Mouse (Mus musculus): ENCODE results near the gene Nat10. TPM values are rescaled to one million over a fixed set of nuclear protein-coding genes. Genes with fewer than 3 reads are reported as not detected.
A peak's percentile ranks its signal among the peaks of the same experiment; 100 is the strongest.

The Nat10 gene
- polyA plus RNA-seq, 1 experiment from 2014 or later: 13.0 TPM

DNA sequence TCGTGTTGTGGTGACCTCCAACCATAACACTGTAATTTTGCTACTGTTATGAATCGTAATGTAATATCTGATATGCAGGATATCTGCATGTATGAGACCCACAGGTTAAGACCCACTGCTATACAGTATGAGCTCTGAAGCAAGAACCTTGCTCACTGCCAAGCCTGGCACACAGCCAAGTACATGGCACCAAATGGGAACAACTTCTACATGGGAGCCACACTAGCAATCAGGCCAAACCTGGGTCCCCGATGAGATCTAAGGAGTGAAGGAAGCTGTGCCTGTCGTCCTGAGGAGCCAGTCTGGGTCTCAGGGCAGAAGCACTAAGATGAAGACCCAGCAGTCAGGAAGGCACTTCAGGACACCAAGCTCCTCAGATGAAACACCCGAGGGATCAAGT, 15.6 kb downstream of the Nat10 start:
- ATAC-seq (ENCODE audit: insufficient read depth): no peak

DNA sequence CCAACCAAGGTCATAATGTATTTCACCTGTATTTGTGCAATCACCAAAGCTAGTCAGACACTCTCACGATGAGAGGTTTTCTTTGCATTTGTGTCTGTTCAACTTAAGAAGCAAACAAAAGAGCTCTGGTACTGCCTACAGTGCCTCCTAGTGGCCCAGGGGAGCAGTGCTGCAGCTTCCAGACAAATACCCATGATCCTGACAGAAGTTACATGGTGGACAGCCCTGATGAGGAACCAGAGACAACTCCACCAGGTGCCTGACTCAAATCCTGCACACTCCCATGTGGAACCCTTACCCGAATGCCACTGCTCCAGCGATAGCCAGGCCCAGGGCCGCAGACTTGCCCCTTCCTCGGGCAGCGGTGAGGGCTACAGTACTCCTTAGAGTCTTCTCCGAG, 17.1 kb downstream of the Nat10 start:
- peaks cover 62% of the 10 kb centered on the region for H3K36me3 ChIP-seq (replicated peaks)
- ATAC-seq (ENCODE audit: insufficient read depth): no peak
- no peak overlapping the region for H3K27ac ChIP-seq (replicated peaks)

More for the DNA sequence above, 15.6 kb downstream of the Nat10 start:
- Histone ChIP-seq H3K4me1 (replicated peaks) (0 out of 2 replicates have a peak, but pooled peaks cover 3% of the 10 kb centered on the region), H3K9me3 (replicated peaks) (no peaks in the 10 kb centered on the region), H3K36me3 (replicated peaks) (peaks cover 61% of the 10 kb centered on the region), H3K4me2 (no peak overlapping the region), H3K27ac (replicated peaks) (no peak overlapping the region), H3K27me3 (no peaks in the 10 kb centered on the region), H3K9ac (no peak overlapping the region), H3K4me3 (replicated peaks) (no peak overlapping the region)
- 79% methylated on average over 5 of the region's 5 CpGs for WGBS (ENCODE audit: insufficient replicate concordance)

DNA sequence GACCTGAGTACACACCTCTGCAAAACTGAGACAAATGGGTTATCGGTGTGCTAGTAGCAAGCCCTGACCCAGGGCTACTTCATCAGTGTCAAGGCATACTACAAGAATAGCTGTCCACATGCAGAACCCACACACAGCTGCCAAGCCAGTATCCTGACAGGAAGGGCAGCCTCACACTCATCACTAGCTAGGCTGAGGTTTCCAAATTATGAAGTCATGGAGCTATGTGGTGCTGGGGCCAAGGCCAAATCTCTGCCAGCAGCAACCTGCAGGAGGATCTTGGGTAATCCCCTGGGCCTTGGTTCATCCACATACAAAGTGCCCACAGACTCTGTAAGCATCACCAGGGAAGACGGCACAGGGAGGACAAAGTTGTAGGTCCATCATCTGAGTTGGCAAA, 17.5 kb downstream of the Nat10 start:
- no peak overlapping the region for H3K9ac ChIP-seq
- 92% methylated on average over 2 of the region's 2 CpGs for WGBS (ENCODE audit: insufficient replicate concordance)
- H3K9me3 ChIP-seq (replicated peaks): no peaks in the 10 kb centered on the region
- no peak overlapping the region for H3K4me2 ChIP-seq
- H3K4me1 ChIP-seq (replicated peaks): 0 out of 2 replicates have a peak, but pooled peaks cover 3% of the 10 kb centered on the region
- peaks cover 66% of the 10 kb centered on the region for H3K36me3 ChIP-seq (replicated peaks)
- no peak for ATAC-seq (ENCODE audit: insufficient read depth)
- no peaks in the 10 kb centered on the region for H3K27me3 ChIP-seq
- H3K27ac ChIP-seq (replicated peaks): no peak overlapping the region
- H3K4me3 ChIP-seq (replicated peaks): no peak overlapping the region

More for the DNA sequence above, 17.1 kb downstream of the Nat10 start:
- WGBS (ENCODE audit: insufficient replicate concordance): 75% methylated on average over 7 of the region's 7 CpGs
- Histone ChIP-seq H3K9ac (no peak overlapping the region), H3K27me3 (no peaks in the 10 kb centered on the region), H3K4me2 (no peak overlapping the region), H3K9me3 (replicated peaks) (no peaks in the 10 kb centered on the region), H3K4me1 (replicated peaks) (0 out of 2 replicates have a peak, but pooled peaks cover 3% of the 10 kb centered on the region), H3K4me3 (replicated peaks) (no peak overlapping the region)

DNA sequence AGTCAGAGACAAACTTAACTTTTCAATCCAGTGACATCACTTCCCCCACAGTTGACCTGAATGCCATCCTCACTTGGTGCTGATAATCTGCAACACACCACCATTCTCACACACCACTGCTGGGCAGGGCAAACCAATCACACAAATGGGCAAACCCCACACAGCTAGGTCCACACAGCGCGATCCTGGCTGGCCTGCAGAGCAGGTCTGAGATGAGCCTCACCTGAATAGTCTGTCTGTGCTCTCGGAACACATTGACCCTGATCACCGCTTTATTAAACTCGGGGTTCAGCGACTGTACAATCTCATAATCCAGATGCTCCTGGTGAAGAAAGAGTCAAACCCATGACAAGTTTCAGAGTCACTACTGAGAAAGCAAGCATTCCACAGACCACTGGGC, 18.2 kb downstream of the Nat10 start:
- no peak for ATAC-seq (ENCODE audit: insufficient read depth)
- peaks cover 61% of the 10 kb centered on the region for H3K36me3 ChIP-seq (replicated peaks)
- no peaks in the 10 kb centered on the region for H3K27me3 ChIP-seq
- WGBS (ENCODE audit: insufficient replicate concordance): 83% methylated on average over 6 of the region's 6 CpGs
- H3K9ac ChIP-seq: no peak overlapping the region
- no peak overlapping the region for H3K27ac ChIP-seq (replicated peaks)
- no peaks in the 10 kb centered on the region for H3K9me3 ChIP-seq (replicated peaks)
- no peak overlapping the region for H3K4me3 ChIP-seq (replicated peaks)
- no peak overlapping the region for H3K4me2 ChIP-seq
- H3K4me1 ChIP-seq (replicated peaks): 0 out of 2 replicates have a peak, but pooled peaks cover 3% of the 10 kb centered on the region

DNA sequence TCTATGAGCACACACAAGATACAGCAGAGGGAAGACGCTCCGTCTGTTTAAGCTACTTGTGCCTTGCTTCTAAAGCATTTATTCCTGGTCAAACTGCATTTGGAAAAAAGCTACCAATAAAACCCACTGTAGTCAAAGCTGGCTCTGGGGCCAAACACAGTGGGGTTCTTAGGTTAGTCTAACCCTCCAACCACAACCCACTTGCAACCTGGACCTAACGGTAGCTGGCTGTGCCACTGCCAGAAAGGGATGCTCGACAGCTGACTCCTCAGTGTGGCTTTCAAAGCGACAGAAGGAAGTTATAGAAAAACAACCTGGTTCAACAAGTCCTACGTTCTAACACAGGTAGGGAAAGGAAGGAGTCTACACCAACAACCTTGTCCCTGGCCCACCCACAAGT, 29.6 kb downstream of the Nat10 start:
- H3K27ac ChIP-seq (replicated peaks): no peak overlapping the region
- peaks cover 85% of the 10 kb centered on the region for H3K36me3 ChIP-seq (replicated peaks)
- H3K4me3 ChIP-seq (replicated peaks): no peak overlapping the region
- no peaks in the 10 kb centered on the region for H3K27me3 ChIP-seq
- no peak overlapping the region for H3K9ac ChIP-seq
- ATAC-seq (ENCODE audit: insufficient read depth): no peak
- 76% methylated on average over 6 of the region's 6 CpGs for WGBS (ENCODE audit: insufficient replicate concordance)
- no peak overlapping the region for H3K4me2 ChIP-seq
- no peaks in the 10 kb centered on the region for H3K9me3 ChIP-seq (replicated peaks)
- H3K4me1 ChIP-seq (replicated peaks): no peaks in the 10 kb centered on the region

DNA sequence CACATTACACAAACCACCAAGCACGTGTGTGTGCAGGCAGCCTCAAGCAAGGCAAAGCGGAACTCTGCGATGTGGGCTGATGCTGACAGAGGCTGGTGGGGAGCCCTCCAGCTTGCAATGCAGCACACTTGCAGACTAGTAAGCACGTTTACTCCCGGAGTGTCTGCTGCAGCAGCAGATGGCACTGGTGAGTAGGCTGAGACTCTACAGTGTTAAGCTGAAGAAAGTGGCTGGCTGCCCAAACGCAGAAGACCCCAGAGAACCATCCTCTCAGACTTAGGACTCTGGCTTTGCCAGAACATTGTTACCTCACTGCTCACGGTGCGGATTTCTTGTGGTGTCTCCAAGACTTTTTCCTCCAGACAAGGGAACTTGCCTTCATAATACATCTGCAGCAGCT, 30.1 kb downstream of the Nat10 start:
- H3K4me2 ChIP-seq: no peak overlapping the region
- no peak overlapping the region for H3K4me3 ChIP-seq (replicated peaks)
- H3K36me3 ChIP-seq (replicated peaks): peaks cover 86% of the 10 kb centered on the region
- WGBS (ENCODE audit: insufficient replicate concordance): 82% methylated on average over 8 of the region's 8 CpGs
- H3K27ac ChIP-seq (replicated peaks): no peak overlapping the region
- H3K27me3 ChIP-seq: no peaks in the 10 kb centered on the region
- no peaks in the 10 kb centered on the region for H3K9me3 ChIP-seq (replicated peaks)
- H3K4me1 ChIP-seq (replicated peaks): no peaks in the 10 kb centered on the region
- no peak overlapping the region for H3K9ac ChIP-seq
- ATAC-seq (ENCODE audit: insufficient read depth): no peak

DNA sequence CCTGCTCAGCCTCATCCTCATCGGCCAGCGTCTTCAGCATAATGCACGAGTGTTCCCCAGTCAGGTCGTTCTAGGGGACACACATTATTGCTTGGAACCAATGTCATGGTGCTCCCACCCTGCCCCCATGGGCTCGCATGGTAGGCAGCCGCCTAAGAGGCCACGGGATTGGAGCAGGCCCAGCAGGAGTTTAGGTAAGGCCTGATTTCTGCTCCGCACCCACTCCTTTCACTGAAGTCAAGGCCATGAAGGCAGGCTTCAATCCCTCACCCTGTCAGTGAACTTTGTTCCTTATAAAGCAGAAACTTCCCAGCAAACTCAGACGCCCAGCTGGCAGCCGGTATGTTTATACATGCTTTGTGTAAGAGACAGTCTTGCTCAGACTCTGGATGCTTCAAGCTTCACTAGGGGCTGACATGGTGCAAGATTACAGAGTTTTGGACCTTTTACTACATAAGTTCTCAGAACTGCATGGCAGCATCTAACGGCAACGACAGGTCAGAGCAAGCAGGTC, 33.0 kb downstream of the Nat10 start:
- H3K9ac ChIP-seq: no peak overlapping the region
- no peaks in the 10 kb centered on the region for H3K4me1 ChIP-seq (replicated peaks)
- ATAC-seq (ENCODE audit: insufficient read depth): peak; percentile 25; the same call in 1 of the 2 replicates
- H3K4me2 ChIP-seq: no peak overlapping the region
- H3K27ac ChIP-seq (replicated peaks): no peak overlapping the region
- H3K27me3 ChIP-seq: no peaks in the 10 kb centered on the region
- H3K9me3 ChIP-seq (replicated peaks): no peaks in the 10 kb centered on the region
- no peak overlapping the region for H3K4me3 ChIP-seq (replicated peaks)
- peaks cover 85% of the 10 kb centered on the region for H3K36me3 ChIP-seq (replicated peaks)
- WGBS (ENCODE audit: insufficient replicate concordance): 77% methylated on average over 12 of the region's 12 CpGs

DNA sequence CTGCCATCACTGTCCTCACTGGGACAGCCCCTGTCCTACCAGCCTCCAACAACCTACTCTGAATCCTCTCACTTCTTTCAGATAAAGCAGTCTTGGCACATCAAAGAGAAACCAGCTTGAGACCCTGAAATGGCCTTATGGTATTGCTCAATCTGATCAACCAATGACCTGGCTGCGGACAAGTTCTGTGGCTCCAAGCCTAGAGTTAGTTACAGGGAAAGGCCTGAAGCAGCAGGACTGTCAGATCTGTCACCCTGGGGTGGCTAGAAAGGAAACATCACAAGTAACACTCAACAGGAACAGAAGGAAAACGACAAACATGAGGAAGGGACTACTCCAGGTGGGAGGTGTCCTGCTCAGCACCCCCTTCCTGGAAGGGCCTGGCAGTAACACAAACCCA, 36.5 kb downstream of the Nat10 start:
- no peak for ATAC-seq (ENCODE audit: insufficient read depth)
- Histone ChIP-seq H3K9me3 (replicated peaks) (no peaks in the 10 kb centered on the region), H3K4me1 (replicated peaks) (no peaks in the 10 kb centered on the region), H3K9ac (no peak overlapping the region), H3K27ac (replicated peaks) (no peak overlapping the region), H3K4me3 (replicated peaks) (no peak overlapping the region), H3K4me2 (no peak overlapping the region), H3K27me3 (no peaks in the 10 kb centered on the region), H3K36me3 (replicated peaks) (peaks cover 83% of the 10 kb centered on the region)
- 56% methylated on average over 2 of the region's 2 CpGs for WGBS (ENCODE audit: insufficient replicate concordance)

DNA sequence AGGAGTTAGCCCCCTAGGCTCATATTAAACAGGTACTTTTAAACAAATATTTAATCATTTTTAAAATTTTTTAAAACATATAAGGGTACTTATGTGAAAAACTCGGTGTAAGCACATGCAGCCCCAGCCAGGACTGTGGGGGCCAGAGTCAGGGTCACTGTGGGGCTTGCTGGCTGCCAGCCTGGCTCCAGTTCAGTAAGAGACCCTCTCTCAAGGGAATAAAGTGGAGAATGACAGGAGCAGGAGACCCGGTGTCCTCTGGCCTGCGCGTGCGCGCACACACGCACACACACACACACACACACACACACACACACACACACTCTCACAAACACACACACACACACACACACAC, 41.8 kb downstream of the Nat10 start:
- H3K4me3 ChIP-seq (replicated peaks): no peak overlapping the region
- H3K9me3 ChIP-seq (replicated peaks): no peaks in the 10 kb centered on the region
- no peaks in the 10 kb centered on the region for H3K27me3 ChIP-seq
- no peak for ATAC-seq (ENCODE audit: insufficient read depth)
- peaks cover 11% of the 10 kb centered on the region; the same call in 1 of the 2 replicates for H3K4me1 ChIP-seq (replicated peaks)
- 87% methylated on average over 7 of the region's 7 CpGs for WGBS (ENCODE audit: insufficient replicate concordance)
- peaks cover 43% of the 10 kb centered on the region for H3K36me3 ChIP-seq (replicated peaks)
- no peak overlapping the region for H3K4me2 ChIP-seq
- no peak overlapping the region for H3K27ac ChIP-seq (replicated peaks)
- no peak overlapping the region for H3K9ac ChIP-seq

DNA sequence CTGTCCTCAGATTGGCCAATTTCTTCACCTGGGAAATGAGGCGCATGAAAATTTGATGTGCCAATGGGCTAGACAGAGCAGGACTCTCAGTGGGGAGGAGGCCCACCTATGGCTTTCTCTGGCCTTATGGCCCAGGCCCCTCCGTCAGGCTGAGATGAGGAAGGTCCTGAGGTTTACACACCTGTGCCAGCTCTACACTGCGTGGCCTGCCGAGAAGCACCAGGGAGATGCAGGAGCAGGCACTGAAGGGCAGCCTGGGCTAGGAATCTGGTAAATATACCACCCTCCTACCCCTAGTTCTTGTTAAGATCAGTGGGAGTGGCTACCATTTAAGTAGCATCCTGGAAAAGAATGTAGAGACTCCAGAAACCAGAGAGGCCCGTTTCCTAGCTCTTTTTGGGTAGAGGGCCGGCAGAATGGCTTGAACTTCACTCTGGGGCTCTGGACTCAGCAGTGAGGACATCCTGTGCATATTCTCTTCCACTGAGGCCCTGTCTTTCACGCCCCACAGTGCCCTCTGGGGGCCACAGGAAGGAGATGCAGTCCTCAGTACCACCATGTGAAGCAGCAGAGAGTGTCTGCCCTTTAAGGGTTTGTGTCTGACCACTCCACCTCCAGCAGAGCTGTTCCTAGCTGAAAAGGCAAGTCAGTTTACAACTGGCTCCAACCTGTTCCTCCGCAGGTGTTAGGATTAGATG, 42.3 kb downstream of the Nat10 start:
- Histone ChIP-seq H3K9ac (no peak overlapping the region), H3K4me1 (replicated peaks) (peaks cover 14% of the 10 kb centered on the region; the same call in 1 of the 2 replicates), H3K27ac (replicated peaks) (no peak overlapping the region), H3K4me3 (replicated peaks) (no peak overlapping the region), H3K9me3 (replicated peaks) (no peaks in the 10 kb centered on the region), H3K36me3 (replicated peaks) (peaks cover 37% of the 10 kb centered on the region), H3K27me3 (no peaks in the 10 kb centered on the region), H3K4me2 (no peak overlapping the region)
- no peak for ATAC-seq (ENCODE audit: insufficient read depth)
- 60% methylated on average over 8 of the region's 8 CpGs for WGBS (ENCODE audit: insufficient replicate concordance)

DNA sequence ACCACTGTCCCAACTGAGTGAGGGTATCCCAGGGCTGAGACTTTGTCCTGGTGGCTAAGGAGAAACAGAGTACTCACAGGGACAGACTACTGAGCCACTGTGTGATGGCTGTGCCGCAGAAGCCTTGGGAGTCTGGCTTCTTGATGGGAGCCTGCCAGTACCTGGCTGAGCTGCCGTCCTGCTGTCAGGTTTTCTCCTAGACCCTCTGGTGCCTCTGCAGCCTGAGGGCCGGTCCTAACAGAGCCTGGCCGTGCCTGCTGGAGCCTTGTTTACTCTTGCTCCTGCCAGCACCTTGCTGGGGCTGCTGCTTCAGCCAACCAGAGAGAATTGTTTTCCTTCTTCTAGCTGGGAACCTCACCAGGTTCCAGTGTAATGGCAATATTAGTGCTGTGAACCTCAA, 46.7 kb downstream of the Nat10 start:
- Histone ChIP-seq H3K27me3 (no peaks in the 10 kb centered on the region), H3K4me2 (no peak overlapping the region), H3K9me3 (replicated peaks) (no peaks in the 10 kb centered on the region), H3K9ac (no peak overlapping the region), H3K4me3 (replicated peaks) (no peak overlapping the region), H3K36me3 (replicated peaks) (peaks cover 2% of the 10 kb centered on the region; the same call in 1 of the 2 replicates), H3K4me1 (replicated peaks) (peaks cover 20% of the 10 kb centered on the region), H3K27ac (replicated peaks) (peak overlapping the region; percentile 48; the same call in 1 of the 2 replicates)
- WGBS (ENCODE audit: insufficient replicate concordance): 61% methylated on average over 4 of the region's 4 CpGs
- ATAC-seq (ENCODE audit: insufficient read depth): no peak

All from liver, embryonic 15.5 days (tissue).